Mouse (Mus musculus) erythroblast, embryonic 14.5 days (primary cell): Measurements from ENCODE around the gene L3mbtl3.

ENCODE experiments used
- GATA1 ChIP-seq: IDR thresholded peaks from 2 replicates; pipeline ENCODE4 v1.6.1; 2012; ENCODE audit warnings: low read length, inconsistent platforms, mixed read lengths
- TAL1 ChIP-seq: IDR thresholded peaks from 3 replicates; pipeline ENCODE4 v1.6.1; 2012; ENCODE audit warnings: low read length, inconsistent platforms, mixed read lengths

DNA sequence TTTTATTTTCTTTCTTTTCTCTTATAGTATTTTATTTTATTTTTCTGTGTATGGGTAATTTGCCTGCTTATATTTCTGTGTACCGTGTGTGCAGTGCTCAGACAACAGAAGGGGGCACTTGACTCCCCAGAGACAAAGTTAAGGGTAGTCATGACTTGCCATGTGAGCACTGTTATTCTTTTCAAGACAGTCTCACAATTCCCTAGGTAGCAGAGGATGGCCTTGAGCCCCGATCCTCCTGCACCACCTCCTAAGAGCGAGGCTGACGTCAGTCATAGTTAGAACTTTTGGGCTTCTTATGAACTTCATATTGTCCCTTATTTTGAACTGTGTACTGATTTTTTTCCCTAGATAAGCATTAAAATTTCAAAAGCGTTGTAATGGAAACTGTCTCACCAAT is 48.5 kb downstream of the L3mbtl3 start:
- no peak for TF ChIP-seq GATA1
- TF ChIP-seq TAL1, result no peak
